Mouse (Mus musculus) stomach, postnatal 0 days (tissue): ENCODE measurements around the gene Hnrnph1.

ENCODE experiments used
- CTCF ChIP-seq: IDR thresholded peaks from 2 replicates; pipeline ENCODE4 v1.5.1; 2016; ENCODE audit warnings: antibody characterized with exemption, low read depth, mild to moderate bottlenecking, moderate library complexity
- EP300 ChIP-seq: optimal IDR thresholded peaks from 2 replicates; pipeline ENCODE3; 2016; ENCODE audit warnings: antibody characterized with exemption

- TF ChIP-seq CTCF (no peak), EP300 (no peak)
Observed at GRCm38 (mm10) chr11:50394731-50395130, 17.9 kb downstream of the Hnrnph1 start.
